27 mouse cellular contexts compared by ENCODE assay signal in genomic region chr2:174160461-174160860, GRCm38 (mm10). TPM values are rescaled to one million over a fixed set of nuclear protein-coding genes. Genes with fewer than 3 reads are reported as not detected.
A peak's percentile ranks its signal among the peaks of the same experiment; 100 is the strongest.
DNase-seq lines count a peak whose midpoint lies in the region; ATAC-seq lines count a peak whose summit lies in the region.
"Had no signal": no experiment of that assay in that cellular context is flagged by ENCODE, and none has a peak within 500 bp of the region (broad histone marks: within the 10 kb centered on the region; RNA-seq: fewer than 3 reads in every experiment).

No protein-coding gene starts in this region.

- no peak overlapping the region for H3K4me3 ChIP-seq in kidney, embryonic 16.5 days (ENCODE audit: low read length)
- H3K4me3 ChIP-seq in limb, embryonic 10.5 days, result no peak overlapping the region
- H3K4me3 ChIP-seq: embryonic facial prominence, embryonic 10.5 days; embryonic facial prominence, embryonic 13.5 days; erythroblast, embryonic 14.5 days; forebrain, embryonic 12.5 days; forebrain, embryonic 15.5 days; hindbrain, embryonic 12.5 days; hindbrain, embryonic 15.5 days had no signal

- no peak overlapping the region for H3K27ac ChIP-seq in kidney, embryonic 16.5 days (ENCODE audit: low read length)
- H3K27ac ChIP-seq in limb, embryonic 10.5 days, result no peak overlapping the region
- H3K27ac ChIP-seq: embryonic facial prominence, embryonic 10.5 days; embryonic facial prominence, embryonic 13.5 days; forebrain, embryonic 12.5 days; forebrain, embryonic 15.5 days; hindbrain, embryonic 12.5 days; hindbrain, embryonic 15.5 days had no signal

- 63% methylated on average over 3 of the region's 3 CpGs for WGBS in kidney, embryonic 16.5 days
- WGBS in limb, embryonic 10.5 days, result 85% methylated on average over 3 of the region's 3 CpGs

- H3K27me3 ChIP-seq in kidney, embryonic 16.5 days (ENCODE audit: insufficient read depth, low read length), result no peaks in the 10 kb centered on the region
- no peaks in the 10 kb centered on the region for H3K27me3 ChIP-seq in limb, embryonic 10.5 days (ENCODE audit: low read depth, poor library complexity, severe bottlenecking)
- H3K27me3 ChIP-seq: embryonic facial prominence, embryonic 13.5 days; forebrain, embryonic 12.5 days; forebrain, embryonic 15.5 days; hindbrain, embryonic 12.5 days; hindbrain, embryonic 15.5 days; Patski had no signal

- no peak for ATAC-seq in kidney, embryonic 16.5 days (ENCODE audit: low FRiP score, low TSS enrichment)
- ATAC-seq: forebrain, embryonic 15.5 days; Patski had no signal

- no peak overlapping the region for H3K9ac ChIP-seq in kidney, embryonic 16.5 days (replicated peaks; ENCODE audit: low read length)
- H3K9ac ChIP-seq: embryonic facial prominence, embryonic 13.5 days; forebrain, embryonic 12.5 days; forebrain, embryonic 15.5 days; hindbrain, embryonic 12.5 days; hindbrain, embryonic 15.5 days had no signal

- no peaks in the 10 kb centered on the region; the same call in 1 of the 2 replicates for H3K9me3 ChIP-seq in kidney, embryonic 16.5 days (ENCODE audit: low read length)
- no peaks in the 10 kb centered on the region for H3K9me3 ChIP-seq in limb, embryonic 10.5 days (replicated peaks)
- H3K9me3 ChIP-seq: embryonic facial prominence, embryonic 10.5 days; embryonic facial prominence, embryonic 13.5 days; forebrain, embryonic 12.5 days; forebrain, embryonic 15.5 days; hindbrain, embryonic 12.5 days; hindbrain, embryonic 15.5 days had no signal

- DNase-seq in kidney, adult 18-20 months, result peak; percentile 33
- peak; percentile 7 for DNase-seq in adipocyte (ENCODE audit: low spot score)
- DNase-seq in kidney, adult 9 months, result peak; percentile 69
- peak; percentile 63 to 65 for DNase-seq in kidney, postnatal 25 days
- DNase-seq in gastrocnemius, adult 8-10 months (ENCODE audit: low spot score in 2 of 2), result no peak
- DNase-seq in limb, embryonic 10.5 days (ENCODE audit: low spot score), result no peak
- DNase-seq in frontal cortex, postnatal 10 days (ENCODE audit: low spot score in 2 of 2), result no peak
- DNase-seq: adrenal gland, adult 2 months; adrenal gland, postnatal 14 days; B cell, adult 2 months; cerebellum, adult 11 months; cerebellum, adult 2 months; cerebellum, postnatal 10 days; cerebellum, postnatal 36 days; embryo, embryonic 11 days; gastrocnemius, postnatal 14 days had no signal

- no peak overlapping the region for H3K4me2 ChIP-seq in kidney, embryonic 16.5 days (replicated peaks; ENCODE audit: low read depth, low read length)
- H3K4me2 ChIP-seq: embryonic facial prominence, embryonic 13.5 days; forebrain, embryonic 12.5 days; forebrain, embryonic 15.5 days; heart, embryonic 11.5 days; hindbrain, embryonic 12.5 days; hindbrain, embryonic 15.5 days had no signal

- H3K4me1 ChIP-seq in kidney, embryonic 16.5 days (ENCODE audit: insufficient read depth, low read length), result no peaks in the 10 kb centered on the region
- H3K4me1 ChIP-seq in limb, embryonic 10.5 days, result no peaks in the 10 kb centered on the region
- H3K4me1 ChIP-seq: embryonic facial prominence, embryonic 10.5 days; embryonic facial prominence, embryonic 13.5 days; forebrain, embryonic 12.5 days; forebrain, embryonic 15.5 days; hindbrain, embryonic 12.5 days; hindbrain, embryonic 15.5 days had no signal

- H3K36me3 ChIP-seq in kidney, embryonic 16.5 days (ENCODE audit: insufficient read depth, low read length), result no peaks in the 10 kb centered on the region
- no peaks in the 10 kb centered on the region for H3K36me3 ChIP-seq in limb, embryonic 10.5 days
- H3K36me3 ChIP-seq: embryonic facial prominence, embryonic 10.5 days; embryonic facial prominence, embryonic 13.5 days; forebrain, embryonic 12.5 days; forebrain, embryonic 15.5 days; G1E; hindbrain, embryonic 12.5 days; hindbrain, embryonic 15.5 days had no signal

RNA-seq across cellular contexts. Expression of gene Npepl1, which starts 50.3 kb away (rescaled TPM):
- 50.5 and 51.9 TPM in 2 replicates for polyA plus RNA-seq in kidney, embryonic 16.5 days (2015; fragmentation: Nextera tagmentation; extraction: Ambion mirVana)
- 100 to 1,000 TPM in 2 of 4 experiments, 10 to 100 TPM in 2; 95.2 to 109 (median 99.1) TPM for total RNA-seq in gastrocnemius, adult 8-10 months (2022)
- 29.7 and 36.2 TPM in 2 replicates for polyA plus RNA-seq in limb, embryonic 10.5 days (2016; fragmentation: Nextera tagmentation; extraction: Ambion mirVana)

Comparison
In these comparisons a context has a peak if more than half of its experiments do, and no peak if none do; other contexts are left out.
1. DNase-seq: peak in kidney, adult 18-20 months (single experiment), adipocyte (single experiment), kidney, adult 9 months (single experiment) and kidney, postnatal 25 days (2 of 2); none in gastrocnemius, adult 8-10 months (0 of 2), limb, embryonic 10.5 days (single experiment) and frontal cortex, postnatal 10 days (0 of 2).